Mouse (Mus musculus) forebrain, postnatal 0 days (tissue): ENCODE results near the gene Lypd6. TPM values are rescaled to one million over a fixed set of nuclear protein-coding genes. Genes with fewer than 3 reads are reported as not detected.

Experiments used
- ATAC-seq: fragments of 200-750 bp; cut with Nextera tagmentation; 2 replicates; pipeline ENCODE4 v1.8.0; 2017; ENCODE audit warnings: mild to moderate bottlenecking, moderate library complexity
- DNase-seq: peaks from one replicate; pipeline ENCODE4 v3.0.0-alpha.2; 2015
- H3K27ac ChIP-seq: fragments of 300-500 bp; sonication (generic); 2 replicates; pipeline ENCODE4 v1.5.1; 2014; ENCODE audit warnings: low read depth, mild to moderate bottlenecking, antibody characterized with exemption, low read length, moderate library complexity, mixed read lengths
- H3K27me3 ChIP-seq: fragments of 300-500 bp; sonication (generic); 2 replicates; pipeline ENCODE4 v1.6.1; 2014; ENCODE audit warnings: mild to moderate bottlenecking, low read length, mixed read lengths; ENCODE audit not compliant: insufficient read depth
- H3K36me3 ChIP-seq: fragments of 300-500 bp; sonication (generic); 2 replicates; pipeline ENCODE4 v1.6.1; 2014; ENCODE audit warnings: mild to moderate bottlenecking, moderate library complexity; ENCODE audit not compliant: insufficient read depth
- H3K4me1 ChIP-seq: fragments of 300-500 bp; sonication (generic); 2 replicates; pipeline ENCODE4 v1.6.1; 2014; ENCODE audit warnings: antibody characterized with exemption; ENCODE audit not compliant: insufficient read depth
- H3K4me2 ChIP-seq: fragments of 300-500 bp; sonication (generic); 2 replicates; pipeline ENCODE4 v1.6.1; 2014; ENCODE audit warnings: low read depth, mild to moderate bottlenecking, moderate library complexity
- H3K4me3 ChIP-seq: fragments of 300-500 bp; sonication (generic); 2 replicates; pipeline ENCODE4 v1.5.1; 2014; ENCODE audit warnings: low read depth, low read length, mixed read lengths
- H3K9ac ChIP-seq: fragments of 300-500 bp; sonication (generic); 2 replicates; pipeline ENCODE4 v1.6.1; 2014; ENCODE audit warnings: mild to moderate bottlenecking
- H3K9me3 ChIP-seq: fragments of 300-500 bp; sonication (generic); 2 replicates; pipeline ENCODE4 v1.6.1; 2016; ENCODE audit warnings: low read length
- CTCF ChIP-seq: sonication (generic); IDR thresholded peaks from 2 replicates; pipeline ENCODE4 v1.5.1; 2016; ENCODE audit warnings: antibody characterized with exemption, control low read depth, low read depth
- WGBS: fragments of 180-500 bp; shearing (Covaris S2); extraction: QIAGEN DNeasy Blood & Tissue Kit; methylation state at CpG from one replicate; pipeline ENCODE4 v1.1.7; 2014; 5-methylcytosine and 5-hydroxymethylcytosine counted together
- polyA plus RNA-seq: library from polyadenylated mRNA; unstranded; fragments of >200 nt; fragmentation: Nextera tagmentation; extraction: Ambion mirVana; gene quantifications from 2 replicates; pipeline ENCODE4 v1.2.1, GENCODE M21; 2015
- total RNA-seq: library from RNA; depleted of rRNA; stranded (reverse); fragments of >200 nt; gene quantifications from 2 replicates; pipeline ENCODE4 v1.2.3, GENCODE M21; 2014

The Lypd6 gene
- total and polyA plus RNA-seq, 2 experiments from 2014 or later = 17.2 to 19.2 TPM

DNA sequence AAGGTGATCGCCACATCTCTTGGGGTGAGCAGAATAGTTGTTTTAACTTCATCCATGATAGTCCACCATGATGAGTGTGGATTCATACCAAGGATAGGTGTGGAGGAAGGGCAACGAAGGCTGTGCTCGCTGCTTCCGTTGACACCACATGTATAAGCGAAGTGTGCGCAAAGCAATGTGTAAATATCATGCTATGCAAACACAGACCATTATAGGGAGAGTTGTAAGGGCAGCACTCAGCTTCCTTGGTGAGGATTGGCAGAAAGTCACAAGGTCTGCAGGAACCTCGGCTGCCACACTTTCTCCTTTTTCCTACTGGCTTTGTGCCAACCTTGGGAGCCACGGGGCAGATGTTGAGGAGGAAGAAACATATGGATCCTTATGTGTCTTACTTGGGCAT is 97.4 kb downstream of the Lypd6 start:
- no peak for TF ChIP-seq CTCF
- ATAC-seq = no peak
- DNase-seq = no peak
- Histone ChIP-seq H3K4me2 (no peak overlapping the region), H3K27ac (no peak overlapping the region), H3K36me3 (no peaks in the 10 kb centered on the region), H3K9ac (no peak overlapping the region), H3K4me1 (no peaks in the 10 kb centered on the region), H3K4me3 (no peak overlapping the region), H3K27me3 (no peaks in the 10 kb centered on the region), H3K9me3 (no peaks in the 10 kb centered on the region)
- WGBS = 81% methylated on average over 8 of the region's 8 CpGs

DNA sequence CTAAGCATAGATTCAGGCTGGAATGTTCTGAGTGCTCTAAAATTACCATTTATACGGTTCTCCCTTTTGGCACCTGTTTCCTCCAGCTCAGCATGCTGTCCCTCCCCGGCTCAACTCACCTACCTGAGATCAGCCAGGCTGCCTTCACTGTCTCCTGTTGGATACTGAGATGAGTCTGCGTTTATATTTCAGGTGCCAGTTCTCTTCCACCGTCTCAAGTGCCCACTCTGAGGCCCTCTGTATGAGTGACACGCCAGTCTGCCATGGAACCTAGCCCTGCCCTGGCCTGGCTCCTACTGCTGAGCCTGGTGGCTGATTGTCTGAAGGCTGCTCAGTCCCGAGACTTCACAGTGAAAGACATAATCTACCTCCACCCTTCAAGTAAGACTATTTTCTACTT is 99.0 kb downstream of the Lypd6 start:
- ATAC-seq = no peak
- no peak for TF ChIP-seq CTCF
- H3K36me3 ChIP-seq = no peaks in the 10 kb centered on the region

DNA sequence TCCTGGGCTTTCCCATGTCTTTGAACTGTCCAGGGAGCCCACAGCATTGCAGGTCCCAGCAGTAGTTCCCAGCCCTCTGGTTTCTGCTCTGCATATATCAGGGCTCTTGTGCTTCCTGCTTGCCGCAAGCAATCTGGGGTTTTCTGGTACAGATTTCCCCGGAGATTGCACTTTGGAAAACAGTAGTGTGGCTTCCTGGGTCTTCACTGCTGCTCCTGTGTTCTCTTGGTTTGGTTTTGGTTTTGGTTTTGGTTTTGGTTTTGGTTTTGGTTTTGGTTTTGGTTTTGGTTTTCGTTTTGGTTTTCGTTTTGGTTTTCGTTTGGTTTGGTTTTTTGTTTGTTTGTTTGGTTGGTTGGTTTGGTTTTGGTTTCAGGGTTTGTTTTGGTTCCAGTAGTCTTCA is 99.9 kb downstream of the Lypd6 start:
- no peaks in the 10 kb centered on the region for H3K4me1 ChIP-seq
- H3K4me2 ChIP-seq = no peak overlapping the region
- no peak for TF ChIP-seq CTCF
- H3K27ac ChIP-seq = no peak overlapping the region
- ATAC-seq = no peak
- no peak overlapping the region for H3K4me3 ChIP-seq
- WGBS = 82% methylated on average over 5 of the region's 5 CpGs
- H3K27me3 ChIP-seq = no peaks in the 10 kb centered on the region
- no peak for DNase-seq
- H3K9ac ChIP-seq = no peak overlapping the region
- H3K36me3 ChIP-seq = no peaks in the 10 kb centered on the region
- H3K9me3 ChIP-seq = no peaks in the 10 kb centered on the region

More for the DNA sequence above, 99.0 kb downstream of the Lypd6 start:
- Histone ChIP-seq H3K4me3 (no peak overlapping the region), H3K4me1 (no peaks in the 10 kb centered on the region), H3K9ac (no peak overlapping the region), H3K27ac (no peak overlapping the region), H3K27me3 (no peaks in the 10 kb centered on the region), H3K9me3 (no peaks in the 10 kb centered on the region), H3K4me2 (no peak overlapping the region)
- 54% methylated on average over 6 of the region's 6 CpGs for WGBS
- no peak for DNase-seq

DNA sequence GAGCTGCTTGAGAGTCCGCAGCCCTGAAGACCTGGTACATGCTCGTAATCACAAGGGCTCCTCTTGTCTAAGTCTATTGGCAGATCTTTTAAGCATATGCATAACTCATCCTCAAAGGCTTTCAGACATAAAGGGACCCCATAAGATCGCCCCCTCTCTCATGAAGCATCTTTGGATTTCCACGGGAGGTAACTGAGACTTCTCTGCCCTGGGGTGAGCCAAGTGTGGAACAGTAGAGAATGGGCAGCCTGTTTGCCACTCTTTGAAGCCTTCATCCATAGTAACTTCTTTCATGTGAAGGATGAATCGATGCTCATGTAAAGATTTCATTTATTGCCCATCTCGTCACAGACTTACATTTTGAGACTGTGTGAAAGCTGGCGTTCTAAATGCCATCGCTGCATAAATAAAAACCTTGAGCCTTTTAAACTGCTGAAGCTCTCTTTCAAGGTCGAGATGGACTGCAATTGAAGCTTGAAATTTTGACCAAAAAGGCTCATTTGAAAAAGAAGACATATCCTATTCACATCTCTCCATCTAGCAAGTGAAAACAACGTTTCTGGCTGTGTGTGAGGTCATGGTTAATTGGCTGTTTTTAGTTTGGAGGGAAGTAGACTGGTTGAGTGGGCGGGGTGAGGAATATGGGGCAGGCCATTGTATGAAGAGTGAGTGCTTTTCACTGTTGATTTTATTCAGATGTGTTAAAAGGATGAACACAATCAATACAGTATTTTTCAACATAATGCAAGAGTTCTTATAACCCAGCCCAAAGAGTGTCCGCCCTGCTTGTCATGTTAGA is 107.7 kb downstream of the Lypd6 start:
- H3K36me3 ChIP-seq = no peaks in the 10 kb centered on the region
- 39% methylated on average over 12 of the region's 12 CpGs for WGBS
- H3K4me2 ChIP-seq = no peak overlapping the region
- H3K9me3 ChIP-seq = no peaks in the 10 kb centered on the region
- H3K4me1 ChIP-seq = no peaks in the 10 kb centered on the region
- no peak overlapping the region for H3K27ac ChIP-seq
- TF ChIP-seq CTCF = no peak
- no peak overlapping the region for H3K9ac ChIP-seq
- H3K4me3 ChIP-seq = no peak overlapping the region
- DNase-seq (no peak), ATAC-seq (peak; percentile 27; the same call in 1 of the 2 replicates)
- no peaks in the 10 kb centered on the region for H3K27me3 ChIP-seq

DNA sequence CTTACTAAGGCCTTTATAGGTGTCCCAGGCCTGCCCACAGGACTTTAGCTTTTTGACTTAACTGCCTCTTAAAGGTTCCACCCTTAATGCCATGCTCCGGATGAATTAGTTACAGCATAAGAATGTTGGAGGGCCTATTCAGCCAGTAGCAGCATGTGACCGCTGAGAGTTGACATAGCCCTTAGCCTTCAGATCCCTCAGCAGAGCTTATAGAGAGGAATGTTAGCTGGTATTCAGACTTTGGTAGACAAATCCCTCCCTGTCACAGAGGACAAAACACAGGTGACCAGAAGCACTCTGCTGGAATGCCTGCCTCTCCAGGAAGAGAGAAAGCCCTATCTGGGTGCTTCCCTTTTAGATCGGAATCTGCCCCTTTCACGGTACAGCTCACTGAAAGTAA is 109.5 kb downstream of the Lypd6 start:
- ATAC-seq = no peak
- H3K27me3 ChIP-seq = no peaks in the 10 kb centered on the region
- H3K4me1 ChIP-seq = no peaks in the 10 kb centered on the region
- no peaks in the 10 kb centered on the region for H3K36me3 ChIP-seq
- DNase-seq = no peak
- no peak for TF ChIP-seq CTCF
- H3K4me3 ChIP-seq = no peak overlapping the region
- H3K4me2 ChIP-seq = no peak overlapping the region
- no peak overlapping the region for H3K27ac ChIP-seq
- no peaks in the 10 kb centered on the region for H3K9me3 ChIP-seq
- H3K9ac ChIP-seq = no peak overlapping the region
- WGBS = 73% methylated on average over 4 of the region's 4 CpGs

DNA sequence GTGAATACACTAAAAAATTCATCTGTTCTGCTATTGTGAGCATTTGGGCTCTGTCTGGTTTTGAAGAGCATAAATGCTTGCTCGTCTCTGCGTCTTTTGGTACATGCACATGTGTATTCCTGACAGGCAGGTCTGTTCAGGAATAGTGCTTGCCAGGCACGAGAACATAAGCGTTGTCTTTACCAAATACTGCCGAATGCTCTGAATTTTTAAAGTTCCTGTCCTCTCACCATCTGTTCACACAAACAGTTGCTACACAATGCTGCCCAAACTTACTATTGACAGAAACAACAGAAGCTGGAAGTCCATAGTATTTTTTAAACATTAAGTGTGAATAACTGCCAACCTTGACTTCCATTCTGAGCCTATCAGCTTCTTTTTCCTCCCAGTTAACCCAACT is 112.9 kb downstream of the Lypd6 start:
- Histone ChIP-seq H3K4me2 (no peak overlapping the region), H3K27ac (0 out of 2 replicates have a peak overlapping the region, but pooled peaks have one; percentile 21), H3K4me1 (no peaks in the 10 kb centered on the region), H3K4me3 (no peak overlapping the region), H3K36me3 (no peaks in the 10 kb centered on the region), H3K9me3 (no peaks in the 10 kb centered on the region), H3K9ac (no peak overlapping the region), H3K27me3 (no peaks in the 10 kb centered on the region)
- 48% methylated on average over 5 of the region's 5 CpGs for WGBS
- ATAC-seq = peak; percentile 78
- no peak for TF ChIP-seq CTCF
- DNase-seq = peak; percentile 65

DNA sequence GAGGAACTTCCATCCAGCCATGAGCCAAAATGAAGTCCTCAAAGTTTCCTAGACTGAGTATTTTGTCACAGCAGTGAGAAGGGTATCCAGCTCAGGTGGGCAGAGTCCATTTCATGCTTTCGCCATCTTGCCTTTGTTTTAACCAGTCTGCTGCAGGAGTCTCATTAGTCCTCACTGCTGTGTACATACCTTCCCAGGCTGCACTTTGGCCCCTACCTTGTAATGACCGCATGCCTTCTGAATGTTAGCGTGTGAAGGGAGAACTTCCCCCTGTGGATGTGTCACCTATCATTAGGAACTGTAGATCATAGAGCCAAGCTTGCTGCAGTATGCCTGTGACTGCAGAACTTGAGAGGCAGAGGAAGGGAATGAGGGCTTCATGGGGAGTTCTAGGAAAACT is 114.2 kb downstream of the Lypd6 start:
- no peak overlapping the region for H3K4me3 ChIP-seq
- H3K27me3 ChIP-seq = no peaks in the 10 kb centered on the region
- H3K4me2 ChIP-seq = no peak overlapping the region
- H3K4me1 ChIP-seq = no peaks in the 10 kb centered on the region
- no peak overlapping the region for H3K27ac ChIP-seq
- ATAC-seq (no peak), DNase-seq (no peak)
- no peaks in the 10 kb centered on the region for H3K36me3 ChIP-seq
- no peak overlapping the region for H3K9ac ChIP-seq
- 99% methylated on average over 3 of the region's 3 CpGs for WGBS
- no peak for TF ChIP-seq CTCF
- H3K9me3 ChIP-seq = no peaks in the 10 kb centered on the region
